Mouse (Mus musculus): ENCODE data around the gene Slc25a51.

Slc25a51 gene

DNA sequence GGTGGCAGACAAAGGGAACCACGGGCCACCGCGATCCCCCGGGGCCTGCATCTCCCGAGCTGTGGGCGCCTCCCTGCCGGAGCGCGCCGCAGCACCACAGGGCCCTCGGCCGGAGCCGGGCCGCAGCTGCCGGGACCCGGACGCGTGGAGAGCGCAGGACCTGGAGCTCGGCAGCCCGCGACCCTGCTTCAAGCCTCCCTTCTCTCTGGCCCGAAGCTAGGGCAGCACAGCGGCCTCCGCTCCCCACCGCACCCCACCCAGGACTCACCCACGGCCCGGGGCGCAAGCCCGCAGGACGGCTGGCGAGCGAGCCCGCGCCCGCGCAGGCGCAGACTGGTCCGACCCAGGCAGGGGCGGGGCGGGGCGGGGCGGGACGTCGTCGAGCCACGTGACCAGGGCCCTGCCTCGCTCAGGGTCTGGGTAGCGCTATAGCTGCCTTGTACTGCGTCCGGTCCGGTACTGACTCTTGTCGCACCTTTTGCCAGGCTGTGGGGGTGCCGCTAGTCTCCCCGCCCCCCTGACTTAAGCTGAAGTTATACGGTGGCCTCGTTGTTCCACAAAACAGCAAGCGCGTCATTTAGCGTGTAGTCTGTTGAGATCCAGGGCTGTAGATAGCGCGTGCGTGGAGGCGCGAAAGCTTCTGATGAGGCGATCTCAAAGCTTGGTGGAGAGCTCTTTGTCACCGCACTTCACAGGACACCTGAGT lies at the start of gene Slc25a51:
Slc25a51 (minus strand) TSS at position 340 of the 706 bp plus-strand sequence.
- peak; percentile 90 to 93 for DNase-seq

DNA sequence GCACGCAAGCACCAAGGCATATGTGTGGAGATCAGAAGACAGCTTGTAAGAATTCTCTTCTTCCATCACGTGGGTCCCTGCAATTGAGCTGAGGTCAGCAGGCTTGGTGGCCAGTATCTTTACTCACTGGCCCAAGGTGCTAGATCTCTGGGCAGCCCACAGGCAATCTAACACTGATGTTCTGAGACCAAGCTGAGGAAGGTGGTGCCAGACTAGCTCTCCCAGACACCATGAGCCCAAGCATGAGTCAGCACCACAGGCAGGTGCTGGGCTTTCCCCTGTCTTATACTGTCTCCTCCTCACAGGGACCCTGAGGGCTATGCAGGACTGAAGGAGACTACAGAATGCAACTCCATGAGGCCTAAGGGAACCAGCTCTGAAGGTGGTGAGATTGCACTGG lies 49.0 kb upstream of the Slc25a51 start:
- DNase-seq: no peak

DNA sequence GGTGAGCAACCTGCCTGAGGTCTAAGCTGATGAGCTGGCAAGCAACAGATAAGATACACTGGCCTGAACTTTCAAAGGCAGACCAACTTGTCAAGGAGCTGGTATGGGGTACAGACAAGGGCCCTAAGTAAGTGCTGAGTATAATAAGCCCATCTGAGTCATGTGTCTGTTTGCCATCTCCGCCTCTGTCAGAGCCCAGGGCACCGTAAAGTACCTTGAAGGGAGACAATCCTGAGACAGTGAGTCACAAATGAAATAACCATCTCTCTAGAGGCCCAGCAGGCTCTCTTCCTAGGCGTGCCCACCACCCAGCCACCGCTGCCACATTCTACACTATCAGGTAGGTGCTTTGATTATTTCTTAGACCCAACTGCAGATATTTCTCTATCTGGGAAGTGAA lies 46.4 kb upstream of the Slc25a51 start:
- DNase-seq: no peak

- DNase-seq: peak; percentile 76 to 92
These were observed 44.8 kb upstream of the Slc25a51 start for GRCm38 (mm10) chr4:45453271-45453851.

DNA sequence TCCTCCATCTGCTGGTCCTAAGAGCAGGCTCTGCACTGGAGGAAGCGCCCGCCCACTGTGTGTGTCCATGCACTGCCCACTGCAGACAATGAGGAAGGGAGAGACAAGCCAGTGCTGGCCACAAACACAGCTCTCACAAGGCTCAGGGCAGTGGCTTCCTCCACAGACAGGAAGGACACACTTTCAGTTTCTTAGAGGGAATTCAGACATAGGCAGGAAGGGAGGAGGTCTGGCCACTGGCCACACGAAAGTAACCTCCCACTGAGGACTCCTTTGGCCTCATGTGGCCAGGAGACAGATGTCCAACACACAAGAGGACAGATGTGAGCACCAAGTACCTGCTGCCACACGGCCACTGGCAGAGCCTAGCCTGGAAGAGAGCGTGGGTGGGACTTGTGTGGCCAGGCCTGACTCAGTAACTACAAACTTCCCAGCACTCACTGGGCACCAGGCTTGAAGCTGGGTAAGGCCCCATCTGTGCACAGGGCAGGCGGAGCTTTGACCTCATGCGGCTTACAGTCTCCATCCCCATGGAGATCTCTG lies 44.1 kb upstream of the Slc25a51 start:
- peak; percentile 77 to 87 for DNase-seq

- DNase-seq: no peak
These were observed 40.4 kb upstream of the Slc25a51 start for GRCm38 (mm10) chr4:45449012-45449411.

DNA sequence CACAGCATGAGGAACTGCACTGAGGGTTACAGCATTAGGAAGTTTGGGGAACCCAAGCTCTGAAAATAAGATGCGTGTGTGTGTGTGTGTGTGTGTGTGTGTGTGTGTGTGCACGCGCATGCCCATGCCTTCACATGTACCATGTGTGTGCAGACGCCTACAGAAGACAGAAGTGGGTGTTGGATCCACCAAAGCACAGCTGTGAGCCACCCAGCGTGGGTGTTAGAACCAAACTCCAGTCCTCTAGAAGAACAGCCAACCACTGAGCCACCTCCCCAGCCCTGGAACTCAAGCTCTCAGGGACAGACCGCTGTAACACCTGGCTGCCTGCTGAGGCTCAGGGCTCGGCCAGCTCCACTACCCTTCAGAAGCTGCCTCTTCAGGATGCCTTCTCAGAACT lies 39.9 kb upstream of the Slc25a51 start:
- DNase-seq: no peak

- DNase-seq: peak; percentile 44 to 46
These were observed 38.6 kb upstream of the Slc25a51 start for GRCm38 (mm10) chr4:45447196-45447595.

DNA sequence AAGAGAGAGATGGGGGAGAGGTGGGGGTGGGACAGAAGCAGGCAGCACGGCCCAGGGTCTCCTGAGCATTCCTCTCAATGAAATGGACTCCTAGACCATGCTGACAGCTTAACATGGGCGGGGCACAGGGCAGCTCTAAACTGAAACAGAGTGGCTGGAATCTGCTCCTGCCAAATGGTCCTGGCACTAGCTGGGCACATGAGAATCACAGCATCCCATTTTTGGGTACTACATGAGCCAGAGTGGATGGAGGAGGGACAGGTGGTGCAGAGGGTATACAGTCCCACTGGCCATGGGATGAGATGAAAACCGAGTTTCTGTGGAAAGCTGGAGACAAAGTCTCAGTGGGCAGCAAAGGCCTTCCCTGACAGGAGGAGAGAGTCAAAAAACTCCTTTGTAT lies 36.7 kb upstream of the Slc25a51 start:
- no peak for DNase-seq

GRCm38 (mm10) chr4:45444813-45445212 lies 36.2 kb upstream of the Slc25a51 start:
- DNase-seq: no peak

GRCm38 (mm10) chr4:45443652-45444051 lies 35.1 kb upstream of the Slc25a51 start:
- peak; percentile 80 to 83 for DNase-seq

DNA sequence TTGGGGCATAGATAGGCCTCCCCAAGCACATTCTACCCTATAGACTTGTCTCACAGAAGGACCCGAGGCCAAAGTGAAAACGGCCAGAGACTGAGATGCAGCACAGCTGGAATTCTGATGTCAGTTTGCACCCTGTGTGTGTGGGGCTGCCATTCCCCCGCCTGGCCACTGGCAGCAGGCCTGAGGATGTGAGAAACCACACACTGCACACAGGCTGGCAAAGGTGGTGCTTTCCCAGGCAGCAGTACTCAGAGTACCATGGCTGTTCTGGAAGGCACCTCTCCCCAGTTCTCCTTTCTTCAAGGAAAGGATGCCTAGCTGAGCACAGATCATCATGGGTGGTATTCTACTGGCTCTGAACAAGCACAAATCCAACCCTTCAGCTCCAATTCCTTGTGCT lies 33.7 kb upstream of the Slc25a51 start:
- no peak for DNase-seq

GRCm38 (mm10) chr4:45441778-45442177 lies 33.2 kb upstream of the Slc25a51 start:
- DNase-seq: no peak

GRCm38 (mm10) chr4:45439281-45439680 lies 30.7 kb upstream of the Slc25a51 start:
- DNase-seq: no peak

DNA sequence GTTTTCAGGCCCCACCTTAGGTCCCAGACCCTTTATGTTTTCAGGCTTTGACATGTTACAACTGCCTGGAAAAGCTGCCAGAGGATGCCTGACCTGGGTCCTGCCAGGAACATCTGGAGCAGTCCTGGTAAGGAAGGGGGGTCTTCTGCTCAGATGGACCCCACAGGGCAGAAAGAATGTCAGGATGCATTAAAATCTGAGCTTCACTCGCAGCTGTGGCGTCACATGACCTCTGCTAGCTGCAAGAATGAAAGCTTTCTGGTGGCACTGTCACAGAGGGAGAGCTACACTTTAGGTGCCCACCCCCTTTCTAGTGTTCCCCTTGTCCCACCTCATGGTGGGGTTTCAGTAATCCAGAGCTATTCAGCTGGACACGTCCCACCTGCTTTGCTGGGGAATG lies 28.4 kb upstream of the Slc25a51 start:
- DNase-seq: no peak

DNA sequence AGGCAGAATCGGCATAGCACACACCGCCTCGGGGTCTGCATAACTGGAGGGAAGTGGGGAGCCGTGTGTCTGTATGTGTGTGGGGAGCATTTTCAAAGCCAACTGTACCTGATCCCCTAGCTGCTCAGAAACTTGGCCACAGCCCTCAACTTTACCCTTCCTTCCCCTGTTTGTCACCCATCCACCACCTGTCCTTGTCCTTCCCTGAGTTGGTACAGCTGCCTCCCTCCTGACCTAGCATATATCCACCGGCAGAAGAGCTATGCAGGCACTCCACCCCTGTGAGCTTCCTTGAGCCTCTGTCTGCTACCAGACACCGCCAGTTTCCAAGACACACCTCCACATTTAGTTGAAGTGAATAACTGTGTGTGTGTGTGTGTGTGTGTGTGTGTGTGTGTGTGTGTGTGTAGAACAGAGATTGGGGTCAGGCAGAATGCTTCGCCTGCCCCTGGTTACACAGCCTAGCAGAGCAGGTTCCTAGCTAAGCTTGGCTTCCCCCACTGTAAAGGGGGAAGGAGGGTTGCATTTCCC lies 27.9 kb upstream of the Slc25a51 start:
- no peak for DNase-seq

- DNase-seq: no peak
These were observed 27.3 kb upstream of the Slc25a51 start for GRCm38 (mm10) chr4:45435899-45436298.

DNA sequence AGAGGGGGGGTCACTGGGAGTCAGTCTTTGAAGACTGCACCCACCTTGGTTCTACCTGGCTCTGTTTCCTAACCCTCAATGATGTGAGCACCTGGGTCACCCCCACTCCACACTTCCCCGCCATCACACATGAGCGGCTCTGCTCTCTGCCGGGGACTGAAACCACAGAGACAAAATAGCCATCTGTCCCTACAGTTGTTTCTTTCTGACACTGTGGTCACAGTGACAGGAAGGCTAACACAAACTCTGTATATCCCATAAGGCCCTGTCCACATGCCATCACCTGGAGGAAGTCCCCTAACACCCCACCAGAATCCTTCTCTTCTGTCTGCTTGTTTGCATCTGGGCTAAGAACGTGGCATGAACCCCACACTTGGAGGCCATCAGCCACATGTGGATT lies 26.1 kb upstream of the Slc25a51 start:
- no peak for DNase-seq

DNA sequence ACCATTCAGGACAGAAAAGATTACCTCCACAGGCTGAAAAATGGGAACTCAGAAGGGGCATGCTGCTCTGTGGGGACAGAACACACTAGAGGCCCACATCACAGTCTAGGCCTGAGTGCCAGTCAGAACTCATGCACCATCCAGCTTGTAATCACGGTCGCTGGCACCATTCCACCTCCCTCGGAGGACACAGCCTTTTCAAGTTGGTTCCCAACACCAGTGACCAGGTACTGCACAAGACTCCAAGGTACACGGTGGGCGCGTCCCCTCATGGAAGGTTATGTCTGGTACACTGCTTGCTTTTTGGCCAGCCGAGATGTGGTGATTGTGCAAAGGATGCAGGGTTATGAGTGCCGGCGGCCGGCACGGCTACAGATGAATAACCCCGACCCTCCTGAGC lies 25.5 kb upstream of the Slc25a51 start:
- peak; percentile 53 to 69 for DNase-seq

DNA sequence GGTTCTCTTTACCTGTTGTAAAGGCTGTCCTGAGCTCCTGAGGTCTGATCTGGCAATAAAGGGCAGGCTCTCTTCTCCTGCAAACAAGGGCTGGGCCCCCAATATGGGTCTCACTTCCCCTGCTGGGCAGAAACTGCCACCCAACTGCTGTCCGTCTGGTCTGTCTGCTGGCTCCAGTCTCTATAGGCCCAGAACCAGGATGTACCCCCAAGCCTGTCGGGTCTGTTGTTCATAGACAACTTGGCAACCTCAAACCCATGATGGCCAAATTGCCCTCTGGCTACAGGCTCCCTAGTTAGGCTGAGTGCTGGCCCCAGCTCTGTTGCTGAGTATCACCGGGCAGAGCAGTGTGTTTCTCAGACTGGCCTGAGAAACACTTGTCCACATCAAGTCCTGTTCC lies 23.2 kb upstream of the Slc25a51 start:
- DNase-seq: no peak

GRCm38 (mm10) chr4:45431316-45431715 lies 22.8 kb upstream of the Slc25a51 start:
- no peak for DNase-seq

GRCm38 (mm10) chr4:45429451-45429850 lies 20.9 kb upstream of the Slc25a51 start:
- no peak for DNase-seq

- DNase-seq: peak in 1 of 2 experiments; percentile 51
These were observed 18.3 kb upstream of the Slc25a51 start for GRCm38 (mm10) chr4:45426724-45427457.
